Mouse (Mus musculus) kidney, postnatal 25 days (tissue): Measurements from ENCODE around the gene Med26.

ENCODE experiments used
- DNase-seq, 2 experiments: peaks; one replicate each; pipeline ENCODE4 v3.0.0; 2021; ENCODE audit warnings: mixed read lengths in 2 of 2

Med26 gene

DNA sequence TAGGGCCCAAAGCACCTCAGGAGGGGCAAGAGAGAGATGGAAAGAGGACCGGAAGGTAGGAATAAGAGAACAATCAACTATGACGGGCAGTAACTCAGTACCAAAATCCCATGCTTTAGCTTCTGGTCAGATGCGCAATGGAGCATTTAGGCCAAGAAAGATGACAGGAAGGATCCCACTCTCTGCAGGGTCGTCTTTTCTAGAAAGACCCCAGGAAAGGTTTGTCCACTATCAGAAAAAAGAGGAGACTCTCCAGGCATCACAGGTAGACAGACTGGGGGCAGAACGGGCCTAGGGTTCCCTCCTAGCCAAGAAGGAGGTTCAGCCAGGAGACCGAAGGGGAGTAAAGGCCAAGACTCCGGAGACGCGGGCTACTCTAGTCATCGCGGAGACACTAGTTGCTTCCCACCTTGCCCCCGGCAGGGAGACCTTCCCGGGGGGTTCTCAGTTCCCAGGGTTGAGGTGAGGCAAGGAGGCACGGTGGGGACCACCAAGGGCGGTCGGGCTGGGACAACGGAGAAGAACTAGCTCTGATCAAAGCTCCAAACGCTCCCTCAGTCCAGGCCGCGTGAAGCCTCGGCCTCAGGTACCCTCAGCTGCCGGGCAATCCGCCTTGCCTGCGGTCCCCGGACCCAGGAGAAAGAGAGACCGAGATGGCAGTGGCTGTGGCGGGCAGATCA, 808 bp downstream of the Med26 start:
- no peak for DNase-seq

DNA sequence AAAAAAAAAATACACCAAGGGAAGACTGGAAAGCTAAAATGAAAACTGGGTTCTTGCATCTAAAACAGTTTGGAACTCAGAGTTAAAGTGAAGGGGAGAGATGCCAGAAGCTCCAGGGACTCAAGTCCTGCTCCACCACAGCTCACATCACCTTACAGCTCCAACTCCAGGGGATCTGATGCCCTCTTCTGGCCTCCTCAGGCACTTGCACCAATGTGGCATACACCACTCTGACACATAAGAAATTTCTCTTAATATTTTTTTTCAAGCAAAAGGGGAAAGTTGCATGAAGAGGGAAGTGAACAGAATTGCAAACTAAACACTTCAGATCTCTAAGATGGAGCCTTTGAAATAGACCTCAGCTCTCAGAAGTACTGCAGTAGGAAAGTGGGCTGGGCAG, 8.8 kb downstream of the Med26 start:
- no peak for DNase-seq

DNA sequence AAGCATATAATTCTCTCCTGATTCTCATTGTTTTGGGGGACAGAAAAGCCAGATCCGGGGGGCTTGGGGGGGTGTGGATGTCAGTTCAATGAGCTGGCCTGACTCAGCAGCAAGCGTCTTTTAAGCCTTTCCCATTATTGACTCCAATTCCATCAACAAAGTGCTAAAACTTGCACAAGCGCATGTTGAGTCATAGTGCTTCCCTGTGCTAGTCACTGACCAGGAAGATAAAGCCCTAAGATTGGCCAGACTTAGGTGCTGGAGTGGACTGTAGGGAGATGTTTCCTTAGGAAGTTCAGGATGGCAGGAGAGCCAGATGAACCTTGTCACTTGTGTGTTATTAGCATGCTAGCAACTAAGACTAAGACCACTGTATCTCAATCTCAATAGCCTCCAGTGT, 13.2 kb downstream of the Med26 start:
- DNase-seq = no peak

DNA sequence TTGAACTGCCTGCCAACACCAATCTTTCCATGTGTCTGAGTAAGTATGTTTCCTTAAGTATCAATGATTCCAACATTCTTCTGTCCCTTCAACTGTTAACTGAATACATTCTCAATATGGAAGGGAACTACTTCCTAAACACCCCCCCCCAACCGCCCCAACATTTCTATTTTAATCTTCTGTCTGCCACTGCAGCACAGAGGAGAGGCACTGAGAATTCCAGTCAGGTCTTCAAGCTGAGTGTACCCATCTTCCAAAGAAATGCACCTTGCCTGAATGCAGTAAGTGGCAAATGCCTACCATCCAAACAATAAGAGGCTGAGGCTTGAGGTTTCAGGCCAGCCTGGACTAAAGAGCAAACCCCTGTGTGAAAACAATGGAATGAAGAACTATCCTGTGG, 16.0 kb downstream of the Med26 start:
- DNase-seq = no peak

DNA sequence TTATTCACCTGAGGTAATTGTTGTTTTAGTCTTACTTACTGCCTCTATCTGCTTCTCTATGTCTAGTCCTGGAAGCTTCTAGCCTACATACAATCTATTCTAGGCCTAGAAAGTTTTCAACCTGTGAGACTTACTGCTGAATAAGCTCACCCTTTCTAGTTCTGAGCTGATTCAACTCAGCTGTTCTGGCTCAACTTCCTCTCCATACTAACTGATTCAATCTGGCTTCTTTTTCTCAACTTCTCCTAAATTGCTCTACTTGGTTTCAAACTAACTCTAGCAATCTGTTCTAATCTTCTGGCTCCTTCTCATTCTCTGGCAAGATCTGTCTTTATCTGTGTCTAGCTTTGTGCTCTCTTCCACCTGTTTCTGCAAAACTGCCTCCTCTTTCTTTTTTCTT, 26.2 kb downstream of the Med26 start:
- no peak for DNase-seq

DNA sequence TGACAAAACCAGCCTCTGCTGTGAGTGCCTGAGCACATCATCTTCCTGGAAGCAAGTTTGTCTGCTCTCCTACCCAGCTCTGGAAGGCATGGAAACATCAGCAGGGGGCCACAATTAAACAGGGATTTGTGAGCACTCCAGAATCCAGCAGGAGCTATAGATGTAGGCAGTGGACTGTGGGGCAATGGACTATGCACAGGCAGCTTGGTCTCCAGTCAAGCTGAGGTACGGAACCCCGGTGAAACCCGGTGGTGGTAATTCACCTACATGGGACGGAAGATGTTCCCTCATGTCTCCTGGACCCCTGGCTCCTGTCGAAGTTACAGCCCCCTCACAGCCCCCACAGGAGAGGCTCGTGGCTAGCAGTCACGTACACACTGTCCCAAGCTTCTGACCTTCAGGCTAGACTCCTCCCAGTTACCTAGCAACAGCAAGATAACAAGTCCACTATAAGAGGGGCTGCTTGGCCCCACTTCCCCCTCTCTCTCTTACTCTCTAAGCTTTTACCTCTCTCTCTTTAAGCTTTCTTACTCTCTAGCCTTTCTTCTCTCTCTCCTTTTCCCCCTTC, 30.6 kb downstream of the Med26 start:
- no peak for DNase-seq

DNA sequence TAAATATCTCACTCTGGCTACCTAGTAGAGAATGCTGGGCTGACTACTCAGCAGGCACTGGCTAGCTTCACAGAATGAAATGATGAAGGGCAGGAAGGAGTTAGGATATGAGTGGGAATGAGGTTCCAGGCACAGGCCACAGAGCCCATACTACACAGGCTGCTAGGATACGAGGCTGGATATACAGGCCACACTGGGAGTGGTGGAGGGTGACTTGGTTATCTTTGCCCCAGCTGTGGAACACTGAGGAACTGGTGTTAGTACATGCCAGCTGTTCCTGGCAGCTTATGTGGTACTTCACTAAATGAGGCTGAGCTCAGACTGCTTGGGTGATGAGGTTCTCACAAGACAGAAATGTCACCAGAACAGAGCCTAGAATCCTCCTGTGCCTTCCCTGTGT, 34.9 kb downstream of the Med26 start:
- no peak for DNase-seq

DNA sequence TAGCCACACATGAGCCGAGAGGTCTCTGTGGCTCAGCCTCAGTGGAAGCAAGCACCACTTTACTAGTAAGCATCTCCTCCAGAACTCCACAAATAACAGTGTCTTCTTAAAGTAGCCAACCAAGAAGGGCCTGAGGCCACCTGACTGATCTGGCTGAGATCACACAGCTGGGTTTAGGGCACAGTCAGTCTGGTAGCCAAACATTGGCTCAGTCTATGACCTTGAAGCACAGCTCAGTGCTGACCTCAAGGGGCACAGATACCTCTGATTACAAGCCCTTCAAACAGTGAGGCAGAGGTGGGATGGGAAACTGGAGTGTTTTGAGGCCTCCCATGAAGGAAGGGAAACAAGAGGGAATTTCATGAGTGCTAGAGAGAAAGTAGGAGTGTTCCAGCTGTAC, 35.4 kb downstream of the Med26 start:
- DNase-seq = no peak

DNA sequence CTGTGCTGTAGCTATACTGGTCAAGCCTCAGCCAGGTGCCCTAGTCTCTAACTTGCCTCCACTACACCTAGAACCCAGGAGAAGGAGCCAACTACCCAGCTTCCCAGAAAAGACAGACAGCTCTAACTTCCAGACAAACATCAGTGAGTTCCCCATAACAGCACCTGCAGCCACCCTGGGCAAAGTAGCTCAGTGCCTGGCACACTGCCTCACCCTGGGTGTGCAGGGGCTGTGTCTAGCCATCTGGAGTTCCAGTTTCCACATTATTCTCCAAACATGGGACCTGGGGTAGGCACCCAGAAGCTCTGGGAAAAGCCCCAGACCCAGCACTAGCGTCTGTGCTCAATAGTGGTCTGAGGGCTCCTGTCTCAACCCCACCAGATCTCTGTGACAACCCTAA, 40.6 kb downstream of the Med26 start:
- no peak for DNase-seq

DNA sequence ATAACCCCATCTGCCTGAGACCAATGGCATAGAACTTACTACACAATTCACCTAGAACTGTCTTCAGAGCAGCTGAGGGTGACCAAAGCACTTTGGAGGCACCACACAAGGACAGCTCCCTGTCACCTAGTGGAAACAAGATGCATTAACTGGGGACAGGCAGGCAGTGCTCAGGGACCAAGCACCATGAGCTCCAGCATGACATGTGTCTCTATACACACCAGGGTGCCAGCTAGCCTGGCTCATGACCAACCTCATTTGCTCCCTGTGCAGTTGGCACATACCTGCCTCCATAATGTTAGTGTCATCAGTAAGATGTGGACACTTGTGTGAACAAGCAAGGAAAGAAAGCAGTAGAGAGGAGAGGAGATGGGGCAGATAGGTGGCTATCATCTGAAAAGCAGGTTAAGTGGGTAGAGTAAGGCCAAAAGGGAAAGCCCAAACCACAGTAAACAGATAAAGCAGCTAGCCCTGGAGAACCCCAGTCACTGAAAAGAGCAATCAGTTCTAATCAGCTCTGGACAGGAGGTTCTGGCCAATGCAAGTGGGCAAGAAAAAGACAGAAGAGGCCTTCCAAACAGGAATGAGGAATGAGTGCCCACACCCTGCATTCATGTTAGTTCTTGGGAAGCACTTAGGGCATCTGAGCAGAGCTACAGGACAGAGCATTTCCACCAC, 43.3 kb downstream of the Med26 start:
- no peak for DNase-seq

DNA sequence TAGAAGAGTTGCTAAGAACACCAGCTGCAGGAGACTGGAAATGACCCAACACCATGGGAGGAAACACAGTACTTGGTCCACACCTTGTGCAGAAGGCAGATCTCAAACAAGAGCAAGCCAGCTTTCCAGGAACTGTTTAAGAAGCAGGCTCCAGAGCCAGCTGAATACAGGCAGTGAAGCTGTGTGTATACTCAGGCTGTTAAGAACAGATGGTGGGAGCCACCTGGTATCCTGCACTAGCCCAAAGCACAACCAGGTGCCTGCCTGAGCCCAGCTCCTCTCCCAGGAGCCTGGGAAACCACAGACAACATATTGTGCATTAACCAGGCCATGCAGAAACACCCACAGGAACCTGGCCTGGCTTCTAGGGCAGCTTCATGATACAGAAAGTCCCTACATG, 43.9 kb downstream of the Med26 start:
- DNase-seq = no peak

DNA sequence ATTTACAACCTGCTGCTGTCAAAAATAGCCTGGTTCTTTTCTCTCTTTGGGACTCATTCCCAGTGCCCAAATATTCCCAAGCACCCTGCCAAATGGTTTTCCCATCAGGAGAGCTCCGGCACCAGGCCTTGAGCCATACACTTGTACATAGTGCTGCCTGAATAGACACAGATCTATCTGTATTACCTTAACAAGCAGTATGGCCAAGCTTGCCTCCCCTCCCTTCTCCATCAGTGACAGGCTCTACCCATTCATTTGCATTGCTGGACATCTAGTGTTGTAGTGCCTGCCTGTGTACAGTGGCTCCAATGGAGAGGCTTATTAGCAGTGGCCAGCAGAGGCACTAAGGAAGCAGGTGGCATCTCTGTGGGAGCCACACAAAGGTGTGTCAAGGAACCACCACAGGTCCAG, 47.5 kb downstream of the Med26 start:
- DNase-seq = no peak

DNA sequence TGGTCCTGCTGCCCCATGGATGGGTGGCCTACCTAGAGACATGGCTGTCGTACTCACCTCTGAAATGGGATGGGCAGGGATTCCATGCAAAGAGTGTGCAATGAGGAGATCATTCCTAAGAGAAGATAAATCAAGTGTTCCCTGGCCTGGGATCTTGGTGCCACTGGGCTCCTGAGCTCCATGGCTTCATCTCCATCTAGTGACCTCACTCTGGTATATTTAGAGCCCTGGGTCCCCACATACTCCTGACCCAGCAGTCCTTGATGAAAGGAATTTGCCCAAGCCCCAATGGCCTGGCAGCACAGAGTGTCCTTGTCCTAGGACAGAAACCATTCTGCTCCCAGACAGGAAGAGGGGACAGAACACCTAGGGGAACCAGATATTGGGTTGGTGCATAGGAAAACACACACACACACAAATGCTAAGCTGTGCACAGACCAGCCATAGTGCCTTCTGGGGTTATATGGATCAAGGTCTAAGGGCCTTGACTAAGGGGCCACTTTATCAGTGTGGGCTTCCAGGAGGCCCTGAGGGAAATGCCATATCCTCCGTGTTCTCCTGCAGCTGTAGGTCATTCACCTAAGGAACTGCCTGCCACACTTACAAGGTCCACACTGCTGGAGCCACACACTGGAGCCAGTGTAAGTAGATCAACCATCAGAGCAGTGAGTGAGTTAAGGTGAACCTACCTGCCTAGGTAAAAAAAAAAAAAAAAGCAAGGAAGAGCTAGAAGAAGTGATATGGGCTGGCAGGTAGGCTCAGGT, 48.4 kb downstream of the Med26 start:
- DNase-seq = no peak

DNA sequence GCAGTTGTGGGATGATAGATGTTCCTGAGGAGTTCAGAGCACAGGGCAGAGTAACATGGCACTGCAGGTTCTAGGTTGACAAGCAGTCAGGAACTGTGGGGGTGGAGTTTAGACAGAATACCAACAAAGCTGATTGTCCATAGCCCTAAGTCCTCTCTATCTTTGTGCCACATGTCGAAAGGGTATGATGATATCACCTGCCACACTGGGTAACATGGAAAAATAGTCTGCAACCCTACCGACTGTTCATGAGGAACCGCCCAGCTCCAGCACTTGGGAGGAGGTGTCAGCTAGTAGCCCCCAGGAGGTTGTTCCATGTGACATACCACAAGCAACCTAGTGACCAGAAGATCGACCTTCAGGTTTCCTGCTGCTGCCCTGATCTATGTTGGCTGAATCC, 49.5 kb downstream of the Med26 start:
- DNase-seq = no peak

DNA sequence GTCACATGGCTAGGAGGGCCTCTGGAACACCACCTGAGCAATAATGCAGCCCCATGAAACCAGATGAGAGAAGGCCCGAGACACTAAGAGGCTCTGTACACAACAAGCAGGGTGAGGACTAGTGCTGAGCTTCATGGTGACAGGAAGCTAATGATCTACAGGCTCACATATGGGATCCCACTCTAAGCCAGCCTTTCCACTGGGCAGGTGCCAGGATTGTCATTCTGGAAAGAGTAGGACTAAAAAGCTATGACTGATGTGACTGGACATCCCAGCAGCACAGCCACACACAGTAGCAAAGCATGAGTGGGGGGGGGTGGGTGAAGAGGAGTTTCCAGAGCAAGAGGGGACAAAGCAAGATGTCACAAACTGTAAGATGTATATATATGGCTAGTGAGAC, 50.2 kb downstream of the Med26 start:
- DNase-seq = no peak

DNA sequence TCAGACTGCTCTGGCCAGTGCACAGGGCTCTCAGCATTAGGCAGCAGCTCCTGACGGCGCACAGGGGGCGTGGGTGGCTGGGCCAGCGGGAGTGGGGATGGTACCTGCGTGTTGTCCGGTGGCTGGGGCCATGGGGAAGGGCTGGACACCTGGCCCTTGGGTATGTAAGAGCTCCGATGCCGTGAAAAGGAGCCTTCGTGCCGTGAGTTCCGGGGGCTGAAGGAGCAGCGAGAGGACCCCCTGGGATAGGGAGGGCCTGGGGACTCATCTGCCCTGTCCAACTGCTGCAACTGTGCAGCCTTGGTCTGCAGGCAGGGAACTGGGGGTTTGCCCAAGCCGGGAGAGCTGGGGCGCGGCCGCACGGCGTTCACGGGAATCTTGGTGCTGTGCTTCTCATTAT, 51.9 kb downstream of the Med26 start:
- DNase-seq = no peak

DNA sequence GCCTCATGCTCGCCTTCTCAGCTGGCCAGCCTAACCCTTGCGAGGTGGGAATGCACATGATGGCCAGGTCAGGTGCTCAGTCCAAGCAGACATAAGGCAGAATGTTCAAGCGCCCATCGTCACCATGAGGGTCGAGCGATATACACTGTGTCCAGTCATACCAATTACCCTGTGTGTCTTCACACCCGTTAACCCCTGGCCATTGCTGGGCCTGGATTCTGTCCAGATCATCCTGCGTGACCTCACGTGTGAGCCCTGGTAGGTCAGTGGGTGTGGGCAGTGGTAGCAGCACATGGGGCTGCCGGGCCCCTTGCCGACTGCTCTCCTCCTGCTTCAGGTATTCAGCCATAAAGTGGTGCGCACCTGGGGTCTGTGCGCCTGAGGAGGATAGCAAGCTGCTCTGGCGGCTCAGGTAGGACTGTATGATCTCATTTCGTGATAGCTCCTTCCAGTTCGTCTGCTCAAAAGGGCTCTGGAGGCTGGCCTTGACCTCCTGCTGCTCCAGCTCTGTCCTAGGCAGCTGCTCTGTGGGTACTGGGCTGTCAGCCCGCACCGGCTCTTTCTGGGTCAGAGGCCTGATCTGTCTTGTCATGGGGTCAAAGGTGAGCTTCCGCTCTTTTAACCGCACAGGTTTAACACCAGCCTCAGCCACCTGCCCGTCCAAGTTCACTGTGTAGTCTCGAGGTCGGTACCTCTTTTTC, 52.5 kb downstream of the Med26 start:
- peak in 1 of 2 experiments; percentile 47 for DNase-seq

DNA sequence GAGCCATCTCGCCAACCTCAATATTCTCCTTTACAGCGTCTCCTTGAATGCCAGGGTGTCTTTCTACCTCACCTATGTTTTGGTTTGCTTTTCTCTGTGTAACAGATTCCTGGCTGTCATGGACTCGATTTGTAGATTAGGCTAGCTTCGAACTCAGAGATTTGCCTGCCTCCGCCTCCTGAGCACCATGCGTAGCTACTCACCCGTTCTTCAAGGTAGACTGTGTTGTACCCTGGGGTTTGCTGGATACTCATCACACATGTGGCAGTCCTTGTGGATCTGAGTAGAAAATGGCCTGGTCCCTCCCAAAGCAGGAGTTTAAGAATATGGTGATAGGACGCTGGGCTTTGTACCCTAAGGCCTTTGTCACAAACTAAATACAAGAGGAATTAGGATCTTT, 54.7 kb downstream of the Med26 start:
- no peak for DNase-seq

DNA sequence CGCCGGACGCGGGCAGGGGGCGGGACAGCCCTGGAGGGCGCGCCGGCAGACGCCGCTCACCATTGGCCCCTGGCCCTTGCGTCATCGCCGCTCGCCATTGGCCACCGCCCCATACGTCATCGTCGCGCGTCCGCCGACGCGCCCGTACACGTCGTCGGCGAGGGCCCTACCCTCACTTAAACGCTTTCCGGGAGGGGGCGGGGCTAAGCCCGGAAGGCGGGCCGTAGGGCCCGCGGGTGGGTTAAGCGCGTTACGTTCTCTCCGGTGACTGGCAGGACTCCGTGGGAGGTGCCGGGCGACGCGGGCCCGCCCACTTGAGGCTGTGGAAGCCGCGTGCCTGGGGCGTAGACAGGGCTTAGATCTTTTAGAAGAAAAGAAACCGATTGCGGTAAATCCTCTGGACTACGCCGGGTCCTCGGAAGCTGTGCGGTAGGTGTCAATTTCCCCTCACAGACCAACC, 55.4 kb downstream of the Med26 start:
- peak; percentile 99 to 100 for DNase-seq

DNA sequence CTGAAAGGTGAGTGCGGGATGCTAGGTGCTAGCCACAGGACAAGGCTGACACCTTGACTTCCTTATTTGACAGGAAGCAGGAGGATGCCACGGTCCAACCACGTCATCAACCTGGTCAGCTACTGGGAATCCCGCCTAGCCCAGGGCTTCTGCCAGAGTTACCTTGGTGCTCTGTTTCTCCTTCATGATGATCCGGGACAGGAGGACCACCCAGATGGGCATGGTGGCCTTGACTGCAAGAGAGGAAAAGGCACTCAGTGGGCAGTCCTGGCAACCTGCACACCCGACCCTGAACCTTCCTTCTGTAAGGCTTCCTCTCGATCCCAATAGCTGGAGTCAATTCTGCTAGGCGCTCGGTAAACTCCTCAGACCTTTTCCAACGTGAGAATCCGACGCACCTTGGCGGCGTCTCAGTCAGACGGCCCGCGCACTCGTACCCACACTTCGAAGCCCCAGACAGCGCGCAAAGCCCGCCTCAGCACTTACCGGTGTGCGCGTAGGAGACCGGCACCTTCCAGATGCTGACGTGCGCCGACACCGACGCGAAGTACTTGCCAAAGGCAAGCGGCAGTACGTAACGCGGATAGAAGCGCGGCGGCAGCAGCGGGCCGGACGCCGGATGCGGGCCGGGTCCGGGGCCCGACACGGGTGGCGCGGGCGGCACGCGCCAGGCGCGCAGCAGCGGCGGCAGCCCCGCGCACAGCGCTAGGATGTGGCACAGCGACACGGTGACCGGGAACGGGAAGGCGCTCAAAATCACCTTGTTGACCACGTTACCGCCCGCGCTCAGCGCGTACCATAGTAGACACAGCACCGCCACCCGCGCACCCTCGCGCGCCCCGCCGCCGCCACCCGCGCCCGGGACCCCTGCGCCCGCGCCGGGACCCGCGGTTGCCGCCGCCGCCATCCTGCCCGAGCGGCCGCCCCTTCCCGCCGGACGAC, 56.1 kb downstream of the Med26 start, which contains the start of gene Slc35e1:
Gene Slc35e1 (minus strand): TSS at position 935 of the 942 bp plus-strand sequence.
- DNase-seq = peak; percentile 20 to 51

DNA sequence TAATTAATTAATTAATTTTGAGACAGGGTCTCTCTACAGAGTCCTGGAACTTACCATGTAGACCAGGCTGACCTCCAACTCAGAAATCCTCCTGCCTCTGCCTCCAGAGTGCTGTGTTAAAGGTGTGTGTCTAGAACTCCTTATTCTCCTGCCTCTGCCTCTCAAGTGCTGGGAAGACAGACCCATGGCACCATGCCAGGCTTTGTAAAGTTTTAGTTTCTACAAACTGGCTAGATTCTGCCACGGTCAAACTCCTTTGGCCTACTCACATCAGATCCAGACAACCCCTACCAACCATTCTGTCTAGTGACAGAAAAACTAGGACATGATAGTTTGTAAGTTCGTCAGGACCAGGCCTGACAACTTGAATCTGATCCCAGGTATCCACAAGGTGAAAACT, 57.1 kb downstream of the Med26 start:
- peak in 1 of 2 experiments; percentile 36 for DNase-seq

DNA sequence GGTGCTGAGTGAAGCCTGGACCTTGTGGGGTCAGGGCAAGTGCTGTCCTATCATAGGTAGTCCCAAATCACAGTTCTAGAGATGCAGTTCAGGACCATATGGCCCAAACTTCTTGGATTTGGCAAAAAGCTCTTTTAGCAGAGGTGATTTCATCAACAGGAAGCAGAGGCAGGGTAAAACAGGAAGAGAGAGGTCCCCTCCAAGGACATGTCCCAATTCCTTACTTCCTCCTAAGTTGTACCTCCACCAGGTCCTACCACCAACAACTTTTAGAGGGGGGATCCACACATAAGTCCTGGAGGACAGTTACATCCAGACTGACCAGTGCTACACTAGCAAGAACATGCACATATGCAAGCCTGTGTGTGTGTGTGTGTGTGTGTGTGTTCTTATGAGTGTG, 61.1 kb downstream of the Med26 start:
- no peak for DNase-seq
